Mouse (Mus musculus): Measurements from ENCODE around the gene Nucb1.
A peak's percentile ranks its signal among the peaks of the same experiment; 100 is the strongest.

Nucb1 gene

GRCm38 (mm10) chr7:45461326-45461725 is 48.9 kb downstream of the Nucb1 start:
- no peak for DNase-seq

- no peak for DNase-seq
Observed at GRCm38 (mm10) chr7:45460860-45461314, 49.3 kb downstream of the Nucb1 start.

GRCm38 (mm10) chr7:45460377-45460776 is 49.8 kb downstream of the Nucb1 start:
- DNase-seq: no peak

- peak; percentile 94 for DNase-seq
Observed at GRCm38 (mm10) chr7:45459564-45460140, 50.6 kb downstream of the Nucb1 start, which contains the start of gene Ftl1. Gene Ftl1, minus strand, starts transcription at chr7:45459884.

GRCm38 (mm10) chr7:45458748-45459563 is 51.2 kb downstream of the Nucb1 start:
- peak; percentile 65 for DNase-seq

- DNase-seq: no peak
Observed at GRCm38 (mm10) chr7:45457204-45458060, 52.8 kb downstream of the Nucb1 start.

GRCm38 (mm10) chr7:45456721-45457203 is 53.4 kb downstream of the Nucb1 start:
- DNase-seq: no peak

- no peak for DNase-seq
Observed at GRCm38 (mm10) chr7:45455932-45456696, 54.1 kb downstream of the Nucb1 start.

GRCm38 (mm10) chr7:45454971-45455370 is 55.2 kb downstream of the Nucb1 start:
- no peak for DNase-seq

GRCm38 (mm10) chr7:45451344-45451982 is 58.7 kb downstream of the Nucb1 start:
- DNase-seq: peak; percentile 84

- no peak for DNase-seq
Observed at GRCm38 (mm10) chr7:45449974-45450373, 60.2 kb downstream of the Nucb1 start.

GRCm38 (mm10) chr7:45447325-45447990 is 62.7 kb downstream of the Nucb1 start:
- DNase-seq: no peak

GRCm38 (mm10) chr7:45446589-45446988 is 63.6 kb downstream of the Nucb1 start:
- DNase-seq: no peak

- DNase-seq: no peak
Observed at GRCm38 (mm10) chr7:45443526-45444420, 66.4 kb downstream of the Nucb1 start.
